Mouse (Mus musculus) macrophage (primary cell): ENCODE measurements around the gene Acadm. TPM values are rescaled to one million over a fixed set of nuclear protein-coding genes. Genes with fewer than 3 reads are reported as not detected.

Experiments
- H3K27ac ChIP-seq: fragments of 350-480 bp; formaldehyde crosslinking; 2 replicates; pipeline ENCODE4 v1.9.0; 2021
- H3K36me3 ChIP-seq: fragments of 350-480 bp; formaldehyde crosslinking; 2 replicates; pipeline ENCODE4 v1.9.0; 2021; ENCODE audit errors: inconsistent target
- H3K4me3 ChIP-seq: fragments of 350-480 bp; formaldehyde crosslinking; 2 replicates; pipeline ENCODE4 v1.9.0; 2021; ENCODE audit errors: inconsistent target
- H3K79me2 ChIP-seq: fragments of 350-480 bp; formaldehyde crosslinking; 2 replicates; pipeline ENCODE4 v1.9.0; 2021; ENCODE audit errors: inconsistent target
- WGBS: methylation state at CpG from one replicate; pipeline ENCODE4 v1.1.7; 2026; ENCODE audit warnings: inconsistent platforms; ENCODE audit not compliant: missing documents; 5-methylcytosine and 5-hydroxymethylcytosine counted together
- polyA plus RNA-seq: library from polyadenylated mRNA; stranded (reverse); fragments of 250-400 nt; gene quantifications from 3 replicates; pipeline ENCODE4 v1.2.4, GENCODE M21; 2018; ENCODE audit warnings: inconsistent platforms

The Acadm gene
- polyA plus RNA-seq, 1 experiment from 2014 or later = 139 TPM

GRCm38 (mm10) chr3:153959035-153959730, 14.8 kb upstream of the Acadm start:
- Histone ChIP-seq H3K79me2 (no peaks in the 10 kb centered on the region), H3K4me3 (no peak overlapping the region), H3K36me3 (no peaks in the 10 kb centered on the region), H3K27ac (no peak overlapping the region)
- 90% methylated on average over 1 of the region's 1 CpGs for WGBS

GRCm38 (mm10) chr3:153957916-153958315, 13.5 kb upstream of the Acadm start:
- Histone ChIP-seq H3K79me2 (no peaks in the 10 kb centered on the region), H3K36me3 (no peaks in the 10 kb centered on the region), H3K27ac (no peak overlapping the region), H3K4me3 (no peak overlapping the region)
- WGBS = 56% methylated on average over 5 of the region's 5 CpGs

GRCm38 (mm10) chr3:153948176-153948575, 3.7 kb upstream of the Acadm start:
- H3K79me2 ChIP-seq = peaks cover 6% of the 10 kb centered on the region
- H3K36me3 ChIP-seq = no peaks in the 10 kb centered on the region
- H3K27ac ChIP-seq = no peak overlapping the region
- WGBS = 88% methylated on average over 2 of the region's 2 CpGs
- H3K4me3 ChIP-seq = no peak overlapping the region

- no peaks in the 10 kb centered on the region for H3K36me3 ChIP-seq
- peaks cover 15% of the 10 kb centered on the region for H3K79me2 ChIP-seq
- WGBS = 74% methylated on average over 2 of the region's 4 CpGs
- H3K27ac ChIP-seq = no peak overlapping the region
- no peak overlapping the region for H3K4me3 ChIP-seq
These were observed 2.8 kb upstream of the Acadm start for GRCm38 (mm10) chr3:153947271-153947670.

GRCm38 (mm10) chr3:153943901-153944334, 514 bp downstream of the Acadm start:
- WGBS = under 1% methylated on average over 19 of the region's 19 CpGs
- Histone ChIP-seq H3K36me3 (peaks cover 13% of the 10 kb centered on the region), H3K27ac (peak overlapping the region; percentile 54), H3K79me2 (peaks cover 24% of the 10 kb centered on the region), H3K4me3 (peak overlapping the region; percentile 61)

GRCm38 (mm10) chr3:153943003-153943640, 1.3 kb downstream of the Acadm start:
- Histone ChIP-seq H3K4me3 (peak overlapping the region; percentile 61), H3K27ac (peak overlapping the region; percentile 54; the same call in 1 of the 2 replicates), H3K36me3 (peaks cover 21% of the 10 kb centered on the region), H3K79me2 (peaks cover 24% of the 10 kb centered on the region)
- WGBS = 42% methylated on average over 12 of the region's 12 CpGs

- Histone ChIP-seq H3K36me3 (peaks cover 35% of the 10 kb centered on the region), H3K79me2 (peaks cover 24% of the 10 kb centered on the region), H3K27ac (no peak overlapping the region), H3K4me3 (no peak overlapping the region)
- WGBS = 94% methylated on average over 10 of the region's 13 CpGs
These were observed 2.8 kb downstream of the Acadm start for GRCm38 (mm10) chr3:153941613-153942012.

- Histone ChIP-seq H3K36me3 (peaks cover 46% of the 10 kb centered on the region), H3K27ac (no peak overlapping the region), H3K4me3 (no peak overlapping the region), H3K79me2 (peaks cover 24% of the 10 kb centered on the region)
- 97% methylated on average over 9 of the region's 9 CpGs for WGBS
These were observed 3.9 kb downstream of the Acadm start for GRCm38 (mm10) chr3:153940486-153940885.

GRCm38 (mm10) chr3:153940021-153940420, 4.4 kb downstream of the Acadm start:
- Histone ChIP-seq H3K36me3 (peaks cover 50% of the 10 kb centered on the region), H3K4me3 (no peak overlapping the region), H3K27ac (no peak overlapping the region), H3K79me2 (peaks cover 24% of the 10 kb centered on the region)
- WGBS = 95% methylated on average over 8 of the region's 8 CpGs

- H3K79me2 ChIP-seq = peaks cover 8% of the 10 kb centered on the region
- WGBS = 96% methylated on average over 17 of the region's 17 CpGs
- peaks cover 78% of the 10 kb centered on the region for H3K36me3 ChIP-seq
- H3K4me3 ChIP-seq = no peak overlapping the region
- H3K27ac ChIP-seq = no peak overlapping the region
These were observed 7.2 kb downstream of the Acadm start for GRCm38 (mm10) chr3:153937116-153937810.

- H3K27ac ChIP-seq = no peak overlapping the region
- no peaks in the 10 kb centered on the region for H3K79me2 ChIP-seq
- no peak overlapping the region for H3K4me3 ChIP-seq
- 87% methylated on average over 9 of the region's 9 CpGs for WGBS
- peaks cover 77% of the 10 kb centered on the region for H3K36me3 ChIP-seq
These were observed 8.6 kb downstream of the Acadm start for GRCm38 (mm10) chr3:153935878-153936277.

GRCm38 (mm10) chr3:153932461-153932860, 12.0 kb downstream of the Acadm start:
- WGBS = 95% methylated on average over 5 of the region's 5 CpGs
- no peaks in the 10 kb centered on the region for H3K79me2 ChIP-seq
- H3K27ac ChIP-seq = no peak overlapping the region
- peaks cover 82% of the 10 kb centered on the region for H3K36me3 ChIP-seq
- no peak overlapping the region for H3K4me3 ChIP-seq

GRCm38 (mm10) chr3:153929526-153929925, 14.9 kb downstream of the Acadm start:
- Histone ChIP-seq H3K36me3 (peaks cover 72% of the 10 kb centered on the region), H3K4me3 (no peak overlapping the region), H3K79me2 (no peaks in the 10 kb centered on the region), H3K27ac (no peak overlapping the region)
- 85% methylated on average over 11 of the region's 11 CpGs for WGBS

- 89% methylated on average over 6 of the region's 7 CpGs for whole genome bisulfite sequencing
- Histone ChIP-seq H3K27ac (no peak overlapping the region), H3K4me3 (no peak overlapping the region), H3K79me2 (no peaks in the 10 kb centered on the region), H3K36me3 (peaks cover 59% of the 10 kb centered on the region)
These were observed 18.1 kb downstream of the Acadm start for GRCm38 (mm10) chr3:153926333-153926732.
